Mouse (Mus musculus) adrenal gland, adult 2 months (tissue): ENCODE measurements around the gene Prlh. TPM values are rescaled to one million over a fixed set of nuclear protein-coding genes. Genes with fewer than 3 reads are reported as not detected.

Source experiments
- DNase-seq: peaks from one replicate; pipeline ENCODE4 v3.0.0; 2021
- polyA plus RNA-seq: library from polyadenylated mRNA; depleted of rRNA; stranded (reverse); fragments of >200 nt; gene quantifications from 2 replicates; pipeline ENCODE4 v1.2.3, GENCODE M21; 2012; rRNA removed
- total RNA-seq, 2 experiments: library from RNA; stranded (reverse); gene quantifications; 2 replicates each; pipeline ENCODE4 v1.2.3; 2021

Gene Prlh
- total and polyA plus RNA-seq, 3 experiments = not detected

DNA sequence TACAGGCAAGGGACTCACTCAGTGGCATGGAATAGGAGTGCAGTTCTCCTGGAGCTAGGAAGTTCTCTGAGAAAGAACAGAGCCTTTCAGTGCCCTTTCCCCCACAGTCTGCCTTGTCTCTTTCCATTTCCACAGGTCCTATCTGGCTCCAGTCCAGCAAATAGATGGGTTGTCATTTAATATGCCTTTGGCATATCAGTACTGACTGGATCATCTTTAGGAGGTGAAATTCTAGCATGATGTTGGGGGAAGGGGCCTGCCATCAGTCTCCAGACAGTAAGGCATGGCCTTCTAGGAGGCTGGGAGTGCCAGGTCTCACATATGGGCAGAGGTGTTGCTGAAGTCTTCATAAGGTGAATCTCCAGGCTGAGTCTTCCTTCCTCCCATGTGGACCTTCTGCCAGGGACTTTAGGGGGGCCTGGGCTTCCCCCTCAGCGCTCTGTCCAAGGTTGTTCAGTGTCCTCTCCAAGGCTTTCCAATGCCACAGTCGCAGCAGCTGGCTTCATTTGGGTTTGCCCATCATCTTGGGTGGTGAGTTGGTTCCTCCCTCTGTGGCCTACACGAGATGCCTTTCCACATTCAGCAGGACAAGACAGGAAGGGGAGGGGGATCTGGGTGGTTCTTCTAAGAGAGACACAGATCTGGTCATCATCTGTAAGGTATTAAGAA is 49.1 kb downstream of the Prlh start:
- DNase-seq = no peak

DNA sequence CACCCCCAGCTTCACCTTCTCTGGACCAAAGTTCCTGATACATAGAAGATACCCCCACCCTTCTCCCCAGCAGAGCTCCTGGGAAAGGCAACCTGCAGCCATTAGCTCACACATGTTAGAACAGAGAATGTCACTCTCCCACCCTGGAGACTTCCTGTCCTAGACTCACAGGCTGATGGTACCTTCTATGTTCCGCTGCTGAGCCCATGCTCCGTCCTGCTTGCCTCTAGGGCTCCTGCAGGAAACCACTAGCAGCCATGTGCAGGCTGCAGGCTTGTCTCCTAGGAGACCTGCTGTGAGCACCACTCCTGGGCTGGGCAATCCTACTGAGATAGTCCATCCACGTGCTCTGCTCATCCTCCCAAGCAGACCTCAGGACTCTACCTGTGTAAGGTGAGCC is 49.7 kb downstream of the Prlh start:
- no peak for DNase-seq

Other genes starting within 250 kb of the Prlh start
- 10 to 100 TPM; 19.8 to 29.9 TPM for gene Col6a3, start 109.1 kb upstream of the Prlh start, total RNA-seq
- gene Col6a3, start 109.1 kb upstream of the Prlh start, polyA plus RNA-seq = 10.6 and 12.3 TPM in 2 replicates
- 1 to 10 TPM; 2.9 to 3.1 TPM for gene Mlph, start 38.0 kb upstream of the Prlh start, total RNA-seq
- gene Mlph, start 38.0 kb upstream of the Prlh start, polyA plus RNA-seq = 0.68 and 1.1 TPM in 2 replicates
- gene Rab17, start 16.6 kb downstream of the Prlh start, total RNA-seq = under 1 TPM in 1 of 2 experiments, not detected in 1; 0.31 TPM
- gene Rab17, start 16.6 kb downstream of the Prlh start, polyA plus RNA-seq = 0.13 TPM in 1 of 2 replicates, not detected in the other
- gene Lrrfip1, start 45.6 kb downstream of the Prlh start, total RNA-seq = 10 to 100 TPM; 63.2 to 63.4 TPM
- gene Lrrfip1, start 45.6 kb downstream of the Prlh start, polyA plus RNA-seq = 9.2 and 9.4 TPM in 2 replicates
- gene Rbm44, start 192.0 kb downstream of the Prlh start, total RNA-seq = not detected
- gene Rbm44, start 192.0 kb downstream of the Prlh start, polyA plus RNA-seq = not detected in 2 replicates
- 10 to 100 TPM in 1 of 2 experiments, 1 to 10 TPM in 1; 8.0 to 10.7 TPM for gene Ramp1, start 226.7 kb downstream of the Prlh start, total RNA-seq
- 19.9 and 26.5 TPM in 2 replicates for gene Ramp1, start 226.7 kb downstream of the Prlh start, polyA plus RNA-seq